Mouse (Mus musculus) thymus, adult 2 months (tissue): Measurements from ENCODE around the gene Tmsb10. TPM values are rescaled to one million over a fixed set of nuclear protein-coding genes. Genes with fewer than 3 reads are reported as not detected.

Experiments used
- DNase-seq: peaks from one replicate; pipeline ENCODE4 v3.0.0; 2021
- H3K27ac ChIP-seq: fragments of 200-500 bp; 2 replicates; pipeline ENCODE4 v1.5.1; 2012; ENCODE audit warnings: low read length, control low read depth; ENCODE audit not compliant: control insufficient read depth, insufficient read depth
- H3K27me3 ChIP-seq: fragments of 200-500 bp; 2 replicates; pipeline ENCODE4 v1.6.1; 2012; ENCODE audit warnings: mild to moderate bottlenecking, low read length, moderate library complexity, mixed read lengths; ENCODE audit not compliant: control insufficient read depth, insufficient read depth
- H3K36me3 ChIP-seq: fragments of 200-500 bp; 2 replicates; pipeline ENCODE4 v1.6.1; 2012; ENCODE audit warnings: mild to moderate bottlenecking, low read length, moderate library complexity; ENCODE audit not compliant: control insufficient read depth, insufficient read depth
- H3K4me1 ChIP-seq: fragments of 200-500 bp; replicated peaks from 2 replicates; pipeline ENCODE4 v1.6.1; 2012; ENCODE audit warnings: low read length; ENCODE audit not compliant: control insufficient read depth, insufficient read depth
- H3K4me3 ChIP-seq: fragments of 200-500 bp; 2 replicates; pipeline ENCODE4 v1.5.1; 2012; ENCODE audit warnings: mild to moderate bottlenecking, low read length, control low read depth, moderate library complexity; ENCODE audit not compliant: control insufficient read depth, insufficient read depth
- CTCF ChIP-seq: fragments of 200-500 bp; IDR thresholded peaks from 2 replicates; pipeline ENCODE4 v1.5.1; 2012; ENCODE audit warnings: mild to moderate bottlenecking, control low read depth, low read length, moderate library complexity, borderline replicate concordance; ENCODE audit not compliant: control insufficient read depth, poor library complexity, insufficient read depth; ENCODE audit errors: extremely low read depth
- POLR2A ChIP-seq: fragments of 200-500 bp; IDR thresholded peaks from 2 replicates; pipeline ENCODE4 v1.6.1; 2012; ENCODE audit warnings: mild to moderate bottlenecking, low read length, control low read depth, moderate library complexity; ENCODE audit not compliant: control insufficient read depth, poor library complexity, insufficient read depth; ENCODE audit errors: extremely low read depth
- WGBS: fragments of 180-500 bp; shearing (Covaris S2); methylation state at CpG from one replicate; pipeline ENCODE4 v1.1.7; 2018; 5-methylcytosine and 5-hydroxymethylcytosine counted together
- polyA plus RNA-seq: library from polyadenylated mRNA; depleted of rRNA; stranded (reverse); fragments of >200 nt; gene quantifications from 2 replicates; pipeline ENCODE4 v1.2.3, GENCODE M21; 2012

Gene Tmsb10
- polyA plus RNA-seq, 1 experiment, result 177 TPM

DNA sequence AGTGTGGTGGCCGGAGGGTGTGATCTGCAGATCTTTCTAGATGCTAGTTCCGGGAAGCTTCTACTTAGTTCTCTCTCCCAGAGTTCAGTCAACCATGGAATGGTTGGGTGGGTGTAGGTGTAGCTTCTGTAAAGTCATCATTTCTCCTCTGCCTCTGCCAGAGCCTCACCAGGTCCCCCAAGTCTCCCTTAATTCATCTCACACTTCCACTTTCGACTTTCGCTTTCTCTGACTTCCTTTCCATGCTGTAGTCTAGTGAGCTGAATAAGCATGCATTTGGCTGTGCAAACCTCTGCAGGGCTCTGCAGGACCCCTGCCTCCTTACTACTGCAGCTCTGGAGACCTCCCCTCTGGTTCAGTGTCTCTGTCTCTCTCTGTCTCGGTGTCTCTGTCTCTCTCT is 31.7 kb upstream of the Tmsb10 start:
- TF ChIP-seq POLR2A (no peak), CTCF (no peak)
- no peak overlapping the region for H3K4me3 ChIP-seq
- H3K4me1 ChIP-seq, result peaks cover 37% of the 10 kb centered on the region
- H3K36me3 ChIP-seq, result no peaks in the 10 kb centered on the region
- no peaks in the 10 kb centered on the region for H3K27me3 ChIP-seq
- no peak overlapping the region for H3K27ac ChIP-seq
- WGBS, result 36% methylated on average over 5 of the region's 5 CpGs
- peak; percentile 27 for DNase-seq

DNA sequence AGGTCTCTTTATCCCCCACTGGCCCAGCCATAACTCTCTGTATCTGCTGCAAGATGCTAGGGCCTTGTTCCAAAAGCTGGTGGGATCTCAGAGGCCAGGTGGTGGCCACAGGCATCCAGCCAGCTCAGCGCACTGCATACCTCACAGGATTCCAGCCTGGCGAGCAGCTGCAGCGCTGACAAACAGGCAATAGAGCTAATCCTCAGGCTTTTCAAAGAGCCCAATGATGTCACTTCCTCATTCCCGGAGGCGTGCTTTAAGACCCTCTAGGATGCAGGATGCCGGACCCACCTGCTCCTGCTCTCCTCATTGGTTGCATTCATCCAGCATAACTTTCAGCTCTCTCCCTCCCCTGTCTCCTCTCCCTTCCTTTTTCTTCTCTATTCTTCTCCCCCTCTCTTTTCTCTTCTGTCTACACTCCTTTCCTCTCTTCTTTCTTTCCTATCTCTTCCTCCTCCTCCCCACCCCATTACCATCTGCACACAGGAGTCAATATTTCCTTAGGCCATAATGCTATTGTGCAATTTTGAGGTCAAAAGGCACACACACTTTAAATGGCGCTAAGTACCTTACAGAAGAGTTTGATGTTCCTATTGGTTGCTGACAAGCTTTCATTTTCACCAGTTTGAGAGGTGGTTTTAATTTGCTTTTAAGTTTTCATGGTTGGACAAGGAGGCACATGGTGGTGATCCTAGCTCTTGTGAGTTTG is 30.6 kb upstream of the Tmsb10 start:
- no peak for TF ChIP-seq CTCF
- no peak for TF ChIP-seq POLR2A
- no peak overlapping the region for H3K27ac ChIP-seq
- 61% methylated on average over 7 of the region's 7 CpGs for WGBS
- no peak overlapping the region for H3K4me3 ChIP-seq
- no peak for DNase-seq
- H3K36me3 ChIP-seq, result no peaks in the 10 kb centered on the region
- peaks cover 33% of the 10 kb centered on the region for H3K4me1 ChIP-seq
- no peaks in the 10 kb centered on the region for H3K27me3 ChIP-seq

GRCm38 (mm10) chr6:72982506-72982905 is 24.0 kb upstream of the Tmsb10 start:
- TF ChIP-seq POLR2A (no peak), CTCF (no peak)
- no peaks in the 10 kb centered on the region for H3K27me3 ChIP-seq
- H3K4me1 ChIP-seq, result peaks cover 3% of the 10 kb centered on the region; the same call in 1 of the 2 replicates
- no peaks in the 10 kb centered on the region for H3K36me3 ChIP-seq
- WGBS, result 88% methylated on average over 4 of the region's 4 CpGs
- no peak overlapping the region for H3K4me3 ChIP-seq
- DNase-seq, result no peak
- H3K27ac ChIP-seq, result no peak overlapping the region

DNA sequence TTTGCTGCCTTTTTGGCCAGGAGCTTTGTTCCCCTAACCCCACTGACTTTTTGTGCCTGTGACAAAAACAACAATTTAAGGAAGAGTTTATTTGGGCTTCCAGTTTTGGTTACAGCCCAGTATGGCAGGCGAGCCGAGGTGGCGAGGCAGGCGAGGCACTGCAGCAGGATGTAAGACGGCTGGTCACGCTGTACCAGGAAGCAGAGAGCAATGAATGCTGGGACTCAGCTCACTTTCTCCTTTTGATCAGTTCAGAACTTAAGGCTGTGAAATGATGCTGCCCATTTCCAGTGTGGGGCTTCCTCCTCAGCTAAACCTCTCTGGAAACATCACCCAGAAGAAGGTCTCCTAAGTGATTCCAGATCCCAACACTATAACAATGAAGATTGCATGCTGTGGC is 23.3 kb upstream of the Tmsb10 start:
- H3K27ac ChIP-seq, result no peak overlapping the region
- H3K4me3 ChIP-seq, result no peak overlapping the region
- peaks cover 3% of the 10 kb centered on the region; the same call in 1 of the 2 replicates for H3K4me1 ChIP-seq

GRCm38 (mm10) chr6:72981124-72981651 is 22.6 kb upstream of the Tmsb10 start:
- H3K4me1 ChIP-seq, result peaks cover 3% of the 10 kb centered on the region; the same call in 1 of the 2 replicates
- no peaks in the 10 kb centered on the region for H3K27me3 ChIP-seq
- H3K27ac ChIP-seq, result no peak overlapping the region
- no peak for TF ChIP-seq POLR2A
- TF ChIP-seq CTCF, result no peak
- H3K36me3 ChIP-seq, result no peaks in the 10 kb centered on the region
- no peak for DNase-seq
- H3K4me3 ChIP-seq, result no peak overlapping the region
- WGBS, result 93% methylated on average over 9 of the region's 9 CpGs

More for the DNA sequence above, 23.3 kb upstream of the Tmsb10 start:
- 18% methylated on average over 6 of the region's 6 CpGs for WGBS
- no peak for DNase-seq
- no peaks in the 10 kb centered on the region for H3K27me3 ChIP-seq
- TF ChIP-seq CTCF (no peak), POLR2A (no peak)
- no peaks in the 10 kb centered on the region for H3K36me3 ChIP-seq

GRCm38 (mm10) chr6:72976866-72977265 is 18.3 kb upstream of the Tmsb10 start:
- no peaks in the 10 kb centered on the region for H3K27me3 ChIP-seq

GRCm38 (mm10) chr6:72971074-72971473 is 12.5 kb upstream of the Tmsb10 start:
- no peaks in the 10 kb centered on the region for H3K36me3 ChIP-seq
- no peaks in the 10 kb centered on the region for H3K27me3 ChIP-seq
- no peak overlapping the region for H3K4me3 ChIP-seq
- 74% methylated on average over 3 of the region's 3 CpGs for WGBS
- TF ChIP-seq POLR2A, result no peak
- no peak for TF ChIP-seq CTCF
- H3K27ac ChIP-seq, result no peak overlapping the region
- DNase-seq, result no peak
- no peaks in the 10 kb centered on the region for H3K4me1 ChIP-seq

More at GRCm38 (mm10) chr6:72976866-72977265, 18.3 kb upstream of the Tmsb10 start:
- 96% methylated on average over 2 of the region's 2 CpGs for WGBS
- Histone ChIP-seq H3K27ac (no peak overlapping the region), H3K36me3 (no peaks in the 10 kb centered on the region), H3K4me3 (no peak overlapping the region), H3K4me1 (no peaks in the 10 kb centered on the region; the same call in 1 of the 2 replicates)
- no peak for DNase-seq
- TF ChIP-seq POLR2A, result no peak
- no peak for TF ChIP-seq CTCF
